Mouse (Mus musculus) spleen, adult 2 months (tissue): ENCODE data around the gene Slc8b1.

Source experiments
- CTCF ChIP-seq: fragments of 200-500 bp; IDR thresholded peaks from 2 replicates; pipeline ENCODE4 v1.5.1; 2011; ENCODE audit warnings: mild to moderate bottlenecking, inconsistent platforms; ENCODE audit not compliant: insufficient read depth, insufficient read length, insufficient replicate concordance; ENCODE audit errors: extremely low read depth
- POLR2A ChIP-seq: fragments of 200-500 bp; IDR thresholded peaks from 2 replicates; pipeline ENCODE4 v1.6.1; 2011; ENCODE audit warnings: low read depth, low read length, inconsistent platforms

GRCm38 (mm10) chr5:120531631-120532030, 20.7 kb downstream of the Slc8b1 start:
- no peak for TF ChIP-seq POLR2A
- no peak for TF ChIP-seq CTCF
